Mouse (Mus musculus): ENCODE measurements around the gene Lhfp.
"Not testable (repeated sequence)": the region's sequence is repeated elsewhere in the genome, so short reads cannot be mapped to it uniquely, and the experiment has no call there.

Lhfp gene

DNA sequence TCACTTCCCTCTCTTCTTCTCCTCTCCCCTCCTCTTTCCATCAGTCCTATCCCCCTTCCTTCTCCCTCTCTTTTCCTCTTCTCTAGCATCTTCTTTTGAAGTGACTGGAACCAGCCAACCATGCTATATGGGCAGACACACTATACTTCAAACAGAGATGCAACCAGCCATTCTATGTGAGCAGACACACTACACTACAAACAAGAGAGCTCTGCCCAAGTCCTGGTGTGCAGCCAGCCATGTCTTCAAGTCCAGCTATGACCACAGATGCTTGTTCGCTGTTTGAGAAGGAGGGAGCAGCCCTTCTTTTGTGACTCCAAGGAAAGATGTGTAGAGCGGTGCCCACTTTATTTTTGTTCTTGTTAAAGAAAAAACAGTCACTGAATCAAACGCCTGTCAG, 231.9 kb downstream of the Lhfp start:
- DNase-seq (ENCODE audit: low spot score in 2 of 2), result no peak

- DNase-seq (ENCODE audit: low spot score in 2 of 2), result no peak
These were observed 236.7 kb downstream of the Lhfp start for GRCm38 (mm10) chr3:53277993-53278392.

- not testable (repeated sequence) for DNase-seq (ENCODE audit: low spot score in 2 of 2)
These were observed 240.7 kb downstream of the Lhfp start for GRCm38 (mm10) chr3:53282005-53282404.

DNA sequence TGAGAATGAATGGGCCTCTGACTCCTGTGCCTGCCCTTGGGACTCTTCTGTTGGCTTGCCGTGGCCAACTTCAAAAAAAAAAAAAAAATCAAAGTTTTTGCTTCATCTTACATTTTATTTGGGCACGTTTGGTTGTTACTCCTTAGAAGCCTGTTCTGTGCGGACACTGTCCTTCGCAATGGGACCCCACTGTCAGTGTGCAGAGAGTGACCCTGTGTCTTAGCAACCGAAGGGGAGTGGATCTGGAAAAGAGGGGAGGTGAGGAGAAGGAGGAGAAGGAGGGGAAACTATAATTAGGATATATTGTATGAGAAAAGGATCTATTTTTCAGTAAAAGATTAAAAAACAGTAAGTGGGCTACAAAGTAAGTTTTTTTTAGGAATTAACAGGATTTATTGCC, 242.7 kb downstream of the Lhfp start:
- no peak for DNase-seq (ENCODE audit: low spot score in 2 of 2)

GRCm38 (mm10) chr3:53284471-53285177, 243.3 kb downstream of the Lhfp start:
- no peak for DNase-seq (ENCODE audit: low spot score in 2 of 2)

DNA sequence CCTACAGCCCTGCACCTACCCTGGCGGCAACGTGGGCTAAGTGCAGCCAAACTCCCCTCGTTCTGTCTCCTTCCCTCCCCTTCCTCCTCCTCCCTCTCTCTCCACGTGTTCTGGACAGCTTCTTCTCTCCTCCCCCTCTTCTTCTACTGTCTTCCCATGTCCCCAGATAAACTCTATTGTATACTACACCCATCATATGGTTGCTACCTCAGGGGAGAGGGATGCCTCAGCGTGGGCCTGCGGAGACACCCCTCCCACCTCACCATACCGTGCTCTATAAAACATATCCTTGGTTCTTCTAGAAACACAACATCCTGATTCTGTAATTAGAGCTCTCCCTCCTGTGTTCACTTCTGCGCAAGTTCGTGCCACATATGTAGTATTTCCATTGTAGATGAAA, 247.3 kb downstream of the Lhfp start:
- DNase-seq (ENCODE audit: low spot score in 2 of 2), result no peak

DNA sequence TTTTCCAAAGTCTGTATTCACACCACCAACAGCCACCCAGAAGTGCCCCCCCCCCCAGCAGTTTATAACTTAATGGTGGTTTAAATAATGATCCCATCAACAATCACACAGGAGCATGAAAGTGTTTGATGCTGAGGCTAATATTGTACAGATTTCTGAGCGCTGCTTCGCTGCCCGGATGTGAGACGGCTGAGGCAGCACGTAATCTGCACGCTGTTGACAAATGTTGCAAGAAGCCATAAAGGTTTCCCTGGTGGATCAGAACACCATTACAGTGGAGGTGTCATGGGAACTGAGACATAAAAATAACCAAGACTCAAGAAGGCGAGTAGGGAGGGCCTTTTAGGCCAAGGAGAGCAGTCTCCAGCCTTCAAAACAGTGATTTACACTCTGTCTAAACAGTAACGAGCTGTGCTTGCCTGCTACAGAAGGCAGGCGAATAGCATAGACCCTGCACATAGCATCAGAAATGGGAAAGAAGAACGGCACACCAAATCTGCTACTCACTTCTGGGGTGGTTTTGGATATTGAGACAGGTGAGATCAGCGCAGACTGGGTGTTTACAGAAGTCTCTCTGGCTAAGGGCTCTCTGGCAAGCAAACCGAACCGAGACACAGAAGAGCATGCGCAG, 248.4 kb downstream of the Lhfp start:
- no peak for DNase-seq (ENCODE audit: low spot score in 2 of 2)

DNA sequence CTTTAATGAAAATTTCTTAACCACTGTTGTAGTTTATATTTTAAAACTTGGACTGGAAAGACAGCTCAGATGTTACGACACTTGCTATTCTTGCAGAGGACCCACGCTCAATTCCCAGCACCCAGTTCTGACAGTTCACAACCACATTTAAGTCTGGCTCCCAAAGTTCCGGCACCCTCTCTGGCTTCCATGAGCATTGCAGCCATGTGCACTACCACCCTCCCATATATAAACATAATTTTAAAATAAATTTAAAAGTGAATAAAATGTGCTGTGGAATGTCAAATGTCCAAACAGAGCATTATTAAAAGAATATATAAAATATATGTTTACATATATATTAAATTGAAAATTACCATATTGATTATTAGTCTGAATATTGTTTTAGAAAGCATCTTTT, 249.9 kb downstream of the Lhfp start:
- DNase-seq (ENCODE audit: low spot score in 2 of 2), result no peak

DNA sequence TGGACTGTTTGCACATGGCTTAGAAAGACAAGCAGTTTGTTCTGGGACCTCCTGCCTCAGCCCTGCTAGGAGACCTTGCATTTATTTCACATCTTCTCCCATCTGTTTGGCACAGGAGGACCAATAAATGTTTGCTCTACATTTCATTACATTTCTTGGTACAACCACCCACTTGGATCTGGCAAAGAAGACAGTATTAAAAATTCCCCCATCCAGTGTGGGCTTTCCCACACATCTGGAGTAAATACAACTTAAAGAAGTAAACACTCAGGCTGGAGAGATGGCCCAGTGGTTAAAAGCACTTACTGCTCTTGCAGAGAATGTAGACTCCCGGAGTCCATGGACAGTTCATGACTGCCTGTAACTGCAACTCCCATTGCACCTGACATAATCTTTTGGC, 250.6 kb downstream of the Lhfp start:
- no peak for DNase-seq (ENCODE audit: low spot score in 2 of 2)

DNA sequence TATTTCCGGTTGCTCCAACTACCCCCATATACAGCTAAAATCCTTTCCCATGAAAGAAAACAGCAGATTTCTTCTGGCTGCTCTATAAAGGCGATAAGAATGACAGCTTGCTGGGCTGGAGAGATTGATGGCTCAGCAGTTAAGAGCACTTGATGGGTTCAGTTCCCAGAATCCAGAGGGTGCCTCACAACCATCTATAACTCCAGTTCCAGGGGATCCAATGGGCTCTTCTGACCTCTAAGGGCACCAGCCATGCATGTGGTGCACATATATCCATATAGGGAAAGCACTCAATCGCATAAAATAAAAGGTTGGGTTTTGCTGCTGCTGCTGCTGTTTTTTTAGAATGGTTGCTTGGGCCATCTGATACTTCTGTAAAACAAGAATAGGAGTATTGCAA, 251.1 kb downstream of the Lhfp start:
- no peak for DNase-seq (ENCODE audit: low spot score in 2 of 2)

GRCm38 (mm10) chr3:53292979-53293378, 251.7 kb downstream of the Lhfp start:
- DNase-seq (ENCODE audit: low spot score in 2 of 2), result no peak

GRCm38 (mm10) chr3:53293901-53294433, 252.6 kb downstream of the Lhfp start:
- DNase-seq (ENCODE audit: low spot score in 2 of 2), result no peak

DNA sequence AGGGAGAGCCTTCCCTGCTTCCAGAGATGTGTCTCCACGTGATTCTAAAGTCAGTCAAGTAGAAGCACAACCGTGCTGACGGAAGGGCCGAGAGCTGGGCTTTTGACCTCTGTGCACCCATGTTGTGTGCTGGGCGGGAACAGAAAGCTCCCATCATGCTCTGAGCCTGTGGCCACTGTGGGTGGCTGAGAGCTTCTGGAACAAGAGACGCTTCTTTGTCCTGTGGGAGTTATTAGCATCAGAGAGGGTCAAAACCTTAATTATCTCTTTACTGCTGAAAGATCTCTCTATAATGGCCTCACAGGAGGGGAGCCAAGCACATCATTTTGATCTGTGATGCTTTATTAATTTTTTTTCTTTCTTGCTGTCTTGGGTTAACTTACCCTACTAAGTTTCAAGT, 253.5 kb downstream of the Lhfp start:
- no peak for DNase-seq (ENCODE audit: low spot score in 2 of 2)

GRCm38 (mm10) chr3:53301866-53302265, 260.5 kb downstream of the Lhfp start:
- no peak for DNase-seq (ENCODE audit: low spot score in 2 of 2)

DNA sequence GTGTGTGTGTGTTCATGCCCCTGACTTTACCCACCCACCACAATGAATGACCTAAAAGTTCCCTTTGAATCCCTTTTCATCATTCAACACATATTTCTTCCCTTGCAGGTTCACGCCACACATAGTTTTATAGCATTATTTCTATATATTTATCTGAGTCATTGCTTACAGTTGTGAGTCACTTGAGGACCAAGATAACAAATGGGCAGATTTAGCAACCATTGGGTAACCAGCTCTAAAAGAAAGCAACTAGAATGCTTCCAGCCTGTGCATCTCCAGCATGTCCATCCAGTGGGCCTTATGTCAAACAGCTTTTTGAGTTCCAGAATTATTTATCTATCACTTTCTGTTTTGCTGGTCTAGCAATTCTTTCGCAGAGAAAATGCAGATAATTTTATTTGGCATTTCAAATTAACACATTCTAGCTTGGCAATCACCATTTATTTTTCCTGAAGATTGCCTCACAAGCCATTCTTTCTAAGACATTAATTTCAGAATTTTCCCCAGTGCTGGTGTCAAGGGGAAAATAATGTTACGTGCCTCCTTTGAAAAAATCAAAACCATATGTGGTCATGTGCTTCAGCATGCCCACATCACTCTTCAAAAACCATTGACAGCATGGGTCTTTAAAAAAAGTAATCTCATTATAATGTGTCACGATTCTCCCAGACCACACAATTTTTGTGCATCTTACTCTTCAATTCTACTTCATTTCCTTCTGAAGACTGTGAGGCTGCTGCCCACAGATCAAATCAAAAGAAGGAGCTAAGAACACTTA, 263.0 kb downstream of the Lhfp start:
- DNase-seq (ENCODE audit: low spot score in 2 of 2), result no peak

GRCm38 (mm10) chr3:53305860-53306259, 264.5 kb downstream of the Lhfp start:
- no peak for DNase-seq (ENCODE audit: low spot score in 2 of 2)

DNA sequence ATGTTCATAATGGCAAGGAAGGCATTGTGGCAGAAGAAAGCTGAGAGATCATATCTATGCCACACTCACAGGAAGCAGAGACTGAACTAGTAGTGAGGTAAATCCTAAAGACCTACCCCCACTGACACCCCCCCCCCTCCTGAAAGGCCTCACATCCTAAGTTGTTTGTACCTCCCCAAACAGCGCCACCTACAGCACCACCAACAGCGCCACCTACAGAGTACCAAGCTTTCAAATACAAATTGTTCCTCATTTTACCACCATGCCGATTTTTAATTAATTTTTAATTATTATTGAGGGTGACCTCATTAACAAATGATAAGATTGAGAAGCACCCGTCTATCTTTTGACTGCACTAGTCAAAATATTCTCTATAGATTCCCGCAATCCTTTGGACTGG, 267.3 kb downstream of the Lhfp start:
- DNase-seq (ENCODE audit: low spot score in 2 of 2), result no peak

GRCm38 (mm10) chr3:53310093-53310492, 268.8 kb downstream of the Lhfp start:
- DNase-seq (ENCODE audit: low spot score in 2 of 2), result no peak

GRCm38 (mm10) chr3:53310615-53311014, 269.3 kb downstream of the Lhfp start:
- no peak for DNase-seq (ENCODE audit: low spot score in 2 of 2)

All from frontal cortex, postnatal 14 days (tissue).